Comparison of ENCODE assay signal across 1 mouse cellular context in genomic region chr1:76980498-76981152, GRCm38 (mm10).
TF ChIP-seq lines count a peak whose summit lies in the region.

No protein-coding gene starts in this region.

TF ChIP-seq in CH12.LX, 34 proteins besides CTCF, POLR2A, EP300 and RAD21 (continued from another document):
- no peak; the same call in 1 of the 2 replicates for TF ChIP-seq CHD2 (IDR thresholded peaks at IDR 0.05; ENCODE audit: low read length)
- TF ChIP-seq USF2 (conservative IDR thresholded peaks at IDR 0.05; ENCODE audit: low read depth, low read length) = no peak
- TF ChIP-seq MXI1 (IDR thresholded peaks at IDR 0.05; ENCODE audit: low read depth, low read length) = no peak
- no peak for TF ChIP-seq NELFE (IDR thresholded peaks at IDR 0.05; ENCODE audit: low read depth, low read length)
- TF ChIP-seq IRF4 (IDR thresholded peaks at IDR 0.05; ENCODE audit: low read depth, low read length) = peak; percentile 54
- TF ChIP-seq PAX5 (IDR thresholded peaks at IDR 0.05; ENCODE audit: low read length) = no peak
- TF ChIP-seq ZNF384 (IDR thresholded peaks at IDR 0.05; ENCODE audit: low read depth, low read length) = no peak
- no peak for TF ChIP-seq NRF1 (IDR thresholded peaks at IDR 0.05; ENCODE audit: low read depth, low read length)
- no peak for TF ChIP-seq ZMIZ1 (IDR thresholded peaks at IDR 0.05; ENCODE audit: low read depth, low read length)
- peak; percentile 91 for TF ChIP-seq JUND (conservative IDR thresholded peaks at IDR 0.05; ENCODE audit: low read depth, low read length)
